8 mouse cellular contexts compared by ENCODE assay signal in genomic region chr11:97798083-97798435, GRCm38 (mm10). TPM values are rescaled to one million over a fixed set of nuclear protein-coding genes. Genes with fewer than 3 reads are reported as not detected.
DNase-seq lines count a peak whose midpoint lies in the region; ATAC-seq and TF ChIP-seq lines count a peak whose summit lies in the region.

No protein-coding gene starts in this region.

- H3K4me2 ChIP-seq in hindbrain, postnatal 0 days (ENCODE audit: low read depth, low read length) = peak overlapping the region; percentile 76
- H3K4me2 ChIP-seq in midbrain, embryonic 14.5 days (ENCODE audit: low read length) = peak overlapping the region; percentile 72

- DNase-seq in heart, embryonic 10.5 days (ENCODE audit: low spot score) = no peak
- DNase-seq in heart, adult 18-20 months = no peak
- DNase-seq in hindbrain, postnatal 0 days (ENCODE audit: low spot score) = no peak
- DNase-seq in midbrain, embryonic 14.5 days = no peak
- no peak for DNase-seq in left cerebral cortex, adult 2 months (ENCODE audit: extremely low spot score in 1 of 2, low spot score in 2 of 2)
- no peak for DNase-seq in T-cell, adult 2 months (ENCODE audit: low spot score)

- no peak for TF ChIP-seq CTCF in cortical plate, adult 2 months (IDR thresholded peaks at IDR 0.05; ENCODE audit: extremely low read depth, insufficient read depth, low read length)
- no peak for TF ChIP-seq CTCF in hindbrain, postnatal 0 days (IDR thresholded peaks at IDR 0.05; ENCODE audit: low read depth)
- no peak for TF ChIP-seq CTCF in left cerebral cortex, adult 2 months (IDR thresholded peaks at IDR 0.05)

- no peak for TF ChIP-seq POLR2A in cortical plate, adult 2 months (IDR thresholded peaks at IDR 0.05; ENCODE audit: extremely low read depth, insufficient read depth, low read length)

- no peaks in the 10 kb centered on the region for H3K27me3 ChIP-seq in heart, embryonic 10.5 days (ENCODE audit: insufficient read depth, poor library complexity, severe bottlenecking)
- no peaks in the 10 kb centered on the region for H3K27me3 ChIP-seq in hindbrain, postnatal 0 days (ENCODE audit: insufficient read depth, low read length)
- H3K27me3 ChIP-seq in midbrain, embryonic 14.5 days (ENCODE audit: control insufficient read depth, insufficient read depth, low read length) = no peaks in the 10 kb centered on the region

- intact Hi-C loops in left cerebral cortex, adult 2 months (cut with DNase I) = loop anchor here (2.0 kb wide), 1 partner anchor 191 kb away; no protein-coding TSS in a partner anchor

- no peaks in the 10 kb centered on the region for H3K36me3 ChIP-seq in heart, embryonic 10.5 days
- H3K36me3 ChIP-seq in hindbrain, postnatal 0 days (ENCODE audit: insufficient read depth, low read length) = peaks cover 4% of the 10 kb centered on the region; the same call in 1 of the 2 replicates
- no peaks in the 10 kb centered on the region for H3K36me3 ChIP-seq in midbrain, embryonic 14.5 days (ENCODE audit: control insufficient read depth, insufficient read depth, low read length)

- ATAC-seq in hindbrain, postnatal 0 days = no peak
- no peak for ATAC-seq in midbrain, embryonic 14.5 days (ENCODE audit: low FRiP score, low TSS enrichment)
- no peak for ATAC-seq in CD4-positive, CD25-positive, alpha-beta regulatory T cell, adult 4 months

- 34% methylated on average over 8 of the region's 8 CpGs for WGBS in heart, embryonic 10.5 days
- WGBS in hindbrain, postnatal 0 days = 41% methylated on average over 8 of the region's 8 CpGs
- WGBS in midbrain, embryonic 14.5 days = 31% methylated on average over 8 of the region's 8 CpGs

- H3K4me3 ChIP-seq in heart, embryonic 10.5 days = peak overlapping the region; percentile 97
- H3K4me3 ChIP-seq in cortical plate, adult 2 months (ENCODE audit: insufficient read depth, low read length) = peak overlapping the region; percentile 99; the same call in 1 of the 2 replicates
- peak overlapping the region; percentile 80 for H3K4me3 ChIP-seq in hindbrain, postnatal 0 days (ENCODE audit: low read length)
- H3K4me3 ChIP-seq in midbrain, embryonic 14.5 days (replicated peaks; ENCODE audit: low read depth, low read length) = peak overlapping the region; percentile 90
- H3K4me3 ChIP-seq in left cerebral cortex, adult 2 months = no peak overlapping the region

- H3K9ac ChIP-seq in hindbrain, postnatal 0 days (replicated peaks; ENCODE audit: low read length) = no peak overlapping the region
- H3K9ac ChIP-seq in midbrain, embryonic 14.5 days (replicated peaks; ENCODE audit: low read length) = no peak overlapping the region

- H3K4me1 ChIP-seq in heart, embryonic 10.5 days = peaks cover 32% of the 10 kb centered on the region
- peaks cover 4% of the 10 kb centered on the region; the same call in 1 of the 2 replicates for H3K4me1 ChIP-seq in cortical plate, adult 2 months (ENCODE audit: control insufficient read depth, insufficient read depth, low read length)
- peaks cover 19% of the 10 kb centered on the region for H3K4me1 ChIP-seq in hindbrain, postnatal 0 days (ENCODE audit: insufficient read depth, low read length)
- H3K4me1 ChIP-seq in midbrain, embryonic 14.5 days (ENCODE audit: control insufficient read depth, insufficient read depth, low read length) = peaks cover 18% of the 10 kb centered on the region

- H3K27ac ChIP-seq in heart, embryonic 10.5 days = 0 out of 2 replicates have a peak overlapping the region, but pooled peaks have one; percentile 1
- no peak overlapping the region for H3K27ac ChIP-seq in cortical plate, adult 2 months (ENCODE audit: insufficient read depth, low read length)
- H3K27ac ChIP-seq in hindbrain, postnatal 0 days = peak overlapping the region; percentile 93
- H3K27ac ChIP-seq in midbrain, embryonic 14.5 days (replicated peaks; ENCODE audit: low read depth, low read length) = 0 out of 2 replicates have a peak overlapping the region, but pooled peaks have one; percentile 26
- no peak overlapping the region for H3K27ac ChIP-seq in left cerebral cortex, adult 2 months

- H3K9me3 ChIP-seq in heart, embryonic 10.5 days = no peaks in the 10 kb centered on the region
- no peaks in the 10 kb centered on the region for H3K9me3 ChIP-seq in hindbrain, postnatal 0 days (ENCODE audit: low read length)
- no peaks in the 10 kb centered on the region for H3K9me3 ChIP-seq in midbrain, embryonic 14.5 days (ENCODE audit: control insufficient read depth, low read length)

RNA-seq across cellular contexts. Expression of gene Lasp1, which starts 0.7 kb away (rescaled TPM):
- 50.8 and 65.1 TPM in 2 replicates for polyA plus RNA-seq in heart, embryonic 10.5 days (2016; fragmentation: Nextera tagmentation; extraction: Ambion mirVana)
- total RNA-seq in heart, adult 18-20 months (2021) = 10 to 100 TPM; 34.9 to 36.6 TPM
- 130 and 132 TPM in 2 replicates for polyA plus RNA-seq in cortical plate, adult 2 months (2012; rRNA removed)
- total RNA-seq in hindbrain, postnatal 0 days (2014; rRNA removed) = 177 and 187 TPM in 2 replicates
- polyA plus RNA-seq in hindbrain, postnatal 0 days (2015; fragmentation: Nextera tagmentation; extraction: Ambion mirVana) = 121 and 137 TPM in 2 replicates
- polyA plus RNA-seq in midbrain, embryonic 14.5 days (2014; fragmentation: Nextera tagmentation; extraction: Ambion mirVana) = 114 and 138 TPM in 2 replicates
- total RNA-seq in left cerebral cortex, adult 2 months (2021) = 100 to 1,000 TPM; 174 to 191 TPM
- 10 to 100 TPM; 46.4 to 49.9 TPM for polyA plus RNA-seq in CD4-positive, CD25-positive, alpha-beta regulatory T cell, adult 4 months (2017; shearing (Covaris generic))

RNA-seq across cellular contexts. Expression of gene Rpl23, which starts 15.8 kb away (rescaled TPM):
- 387 and 414 TPM in 2 replicates for polyA plus RNA-seq in heart, embryonic 10.5 days (2016; fragmentation: Nextera tagmentation; extraction: Ambion mirVana)
- 100 to 1,000 TPM; 505 to 584 TPM for total RNA-seq in heart, adult 18-20 months (2021)
- 287 and 301 TPM in 2 replicates for polyA plus RNA-seq in cortical plate, adult 2 months (2012; rRNA removed)
- 124 and 141 TPM in 2 replicates for total RNA-seq in hindbrain, postnatal 0 days (2014; rRNA removed)
- 351 and 362 TPM in 2 replicates for polyA plus RNA-seq in hindbrain, postnatal 0 days (2015; fragmentation: Nextera tagmentation; extraction: Ambion mirVana)
- polyA plus RNA-seq in midbrain, embryonic 14.5 days (2014; fragmentation: Nextera tagmentation; extraction: Ambion mirVana) = 363 and 413 TPM in 2 replicates
- 100 to 1,000 TPM; 326 to 327 TPM for total RNA-seq in left cerebral cortex, adult 2 months (2021)
- 1,000 to 10,000 TPM in 1 of 2 experiments, 100 to 1,000 TPM in 1; 884 to 1,093 TPM for polyA plus RNA-seq in CD4-positive, CD25-positive, alpha-beta regulatory T cell, adult 4 months (2017; shearing (Covaris generic))

RNA-seq across cellular contexts. Expression of gene 1700001P01Rik, which starts 22.3 kb away (rescaled TPM):
- polyA plus RNA-seq in heart, embryonic 10.5 days (2016; fragmentation: Nextera tagmentation; extraction: Ambion mirVana) = 0.30 TPM in 1 of 2 replicates, not detected in the other
- not detected for total RNA-seq in heart, adult 18-20 months (2021)
- 0.76 and 1.6 TPM in 2 replicates for polyA plus RNA-seq in cortical plate, adult 2 months (2012; rRNA removed)
- total RNA-seq in hindbrain, postnatal 0 days (2014; rRNA removed) = not detected in 2 replicates
- polyA plus RNA-seq in hindbrain, postnatal 0 days (2015; fragmentation: Nextera tagmentation; extraction: Ambion mirVana) = not detected in 2 replicates
- polyA plus RNA-seq in midbrain, embryonic 14.5 days (2014; fragmentation: Nextera tagmentation; extraction: Ambion mirVana) = not detected in 2 replicates
- 1 to 10 TPM in 1 of 2 experiments, not detected in 1; 1.0 TPM for total RNA-seq in left cerebral cortex, adult 2 months (2021)
- polyA plus RNA-seq in CD4-positive, CD25-positive, alpha-beta regulatory T cell, adult 4 months (2017; shearing (Covaris generic)) = not detected

RNA-seq across cellular contexts. Expression of gene Cwc25, which starts 31.7 kb away (rescaled TPM):
- polyA plus RNA-seq in heart, embryonic 10.5 days (2016; fragmentation: Nextera tagmentation; extraction: Ambion mirVana) = 11.6 and 17.0 TPM in 2 replicates
- total RNA-seq in heart, adult 18-20 months (2021) = 1 to 10 TPM; 6.4 to 8.4 TPM
- 16.4 TPM in 2 replicates for polyA plus RNA-seq in cortical plate, adult 2 months (2012; rRNA removed)
- 13.3 and 14.2 TPM in 2 replicates for total RNA-seq in hindbrain, postnatal 0 days (2014; rRNA removed)
- polyA plus RNA-seq in hindbrain, postnatal 0 days (2015; fragmentation: Nextera tagmentation; extraction: Ambion mirVana) = 11.9 and 12.9 TPM in 2 replicates
- 10.9 and 13.2 TPM in 2 replicates for polyA plus RNA-seq in midbrain, embryonic 14.5 days (2014; fragmentation: Nextera tagmentation; extraction: Ambion mirVana)
- total RNA-seq in left cerebral cortex, adult 2 months (2021) = 10 to 100 TPM; 19.5 to 21.3 TPM
- polyA plus RNA-seq in CD4-positive, CD25-positive, alpha-beta regulatory T cell, adult 4 months (2017; shearing (Covaris generic)) = 10 to 100 TPM; 25.2 to 33.8 TPM

RNA-seq across cellular contexts. Expression of gene B230217C12Rik, which starts 42.5 kb away (rescaled TPM):
- polyA plus RNA-seq in heart, embryonic 10.5 days (2016; fragmentation: Nextera tagmentation; extraction: Ambion mirVana) = 9.2 and 9.6 TPM in 2 replicates
- total RNA-seq in heart, adult 18-20 months (2021) = under 1 TPM; 0.51 to 0.55 TPM
- 122 and 130 TPM in 2 replicates for polyA plus RNA-seq in cortical plate, adult 2 months (2012; rRNA removed)
- 29.4 and 30.0 TPM in 2 replicates for total RNA-seq in hindbrain, postnatal 0 days (2014; rRNA removed)
- 31.6 and 32.3 TPM in 2 replicates for polyA plus RNA-seq in hindbrain, postnatal 0 days (2015; fragmentation: Nextera tagmentation; extraction: Ambion mirVana)
- 32.4 and 36.5 TPM in 2 replicates for polyA plus RNA-seq in midbrain, embryonic 14.5 days (2014; fragmentation: Nextera tagmentation; extraction: Ambion mirVana)
- 10 to 100 TPM; 77.6 to 78.9 TPM for total RNA-seq in left cerebral cortex, adult 2 months (2021)
- 1 to 10 TPM; 1.4 TPM for polyA plus RNA-seq in CD4-positive, CD25-positive, alpha-beta regulatory T cell, adult 4 months (2017; shearing (Covaris generic))

Comparison
In these comparisons a context has a peak if more than half of its experiments do, and no peak if none do; other contexts are left out.
1. H3K27ac ChIP-seq: peak in heart, embryonic 10.5 days (single experiment), hindbrain, postnatal 0 days (single experiment) and midbrain, embryonic 14.5 days (single experiment); none in cortical plate, adult 2 months (single experiment) and left cerebral cortex, adult 2 months (single experiment).